Mouse (Mus musculus) naive thymus-derived CD4-positive, alpha-beta T cell, adult 5 months (primary cell): ENCODE results near the gene Sprr2i. TPM values are rescaled to one million over a fixed set of nuclear protein-coding genes. Genes with fewer than 3 reads are reported as not detected.

ENCODE experiments used
- polyA plus RNA-seq: library from polyadenylated mRNA; unstranded; fragments of 100-300 nt; shearing (Covaris generic); gene quantifications from one replicate; pipeline ENCODE4 v1.2.1, GENCODE M21; 2017

Sprr2i gene
- not detected for polyA plus RNA-seq

DNA sequence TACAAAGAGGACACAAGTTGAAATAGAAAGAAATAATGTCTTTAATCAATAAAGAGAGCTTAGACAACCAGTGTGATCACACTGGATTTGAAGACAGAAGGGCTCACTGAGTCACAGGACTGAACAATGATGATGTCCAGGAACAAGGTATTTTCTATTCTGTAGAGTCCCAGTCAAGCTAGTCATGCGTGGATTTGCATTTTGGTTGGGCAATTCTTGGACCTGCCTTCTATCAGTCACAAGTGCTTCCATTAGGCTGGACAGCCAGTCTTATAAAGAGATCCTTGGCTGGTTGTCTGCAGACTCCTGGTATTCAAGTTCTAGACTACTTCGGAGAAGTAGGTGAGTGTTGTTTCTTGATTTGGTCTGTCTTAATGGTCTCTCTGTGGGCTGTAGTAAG lies at the start of gene Sprr2i:
Gene Sprr2i, plus strand, starts transcription at position 301 of the 400 bp plus-strand sequence.

DNA sequence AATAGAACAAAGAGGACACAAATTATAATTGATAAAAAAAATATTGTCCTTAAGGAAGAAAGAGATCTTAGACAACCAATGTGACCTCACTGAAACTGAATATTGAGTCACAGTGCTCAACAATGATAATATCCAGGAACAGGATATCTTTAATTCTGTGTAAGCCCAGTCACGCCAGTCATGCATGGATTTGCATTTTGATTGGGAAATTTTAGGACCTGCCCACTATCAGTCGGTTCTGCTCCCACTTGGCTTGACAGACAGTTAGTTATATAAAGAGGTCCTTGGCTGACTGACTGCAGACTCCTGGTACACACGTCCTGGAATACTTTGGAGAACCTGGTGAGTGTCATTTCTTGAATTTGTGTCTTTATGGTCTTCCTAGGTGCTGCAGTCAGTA lies 42.9 kb upstream of the Sprr2i start, which contains the start of gene Sprr2f:
Gene Sprr2f, plus strand, starts transcription at position 301 of the 400 bp plus-strand sequence.

DNA sequence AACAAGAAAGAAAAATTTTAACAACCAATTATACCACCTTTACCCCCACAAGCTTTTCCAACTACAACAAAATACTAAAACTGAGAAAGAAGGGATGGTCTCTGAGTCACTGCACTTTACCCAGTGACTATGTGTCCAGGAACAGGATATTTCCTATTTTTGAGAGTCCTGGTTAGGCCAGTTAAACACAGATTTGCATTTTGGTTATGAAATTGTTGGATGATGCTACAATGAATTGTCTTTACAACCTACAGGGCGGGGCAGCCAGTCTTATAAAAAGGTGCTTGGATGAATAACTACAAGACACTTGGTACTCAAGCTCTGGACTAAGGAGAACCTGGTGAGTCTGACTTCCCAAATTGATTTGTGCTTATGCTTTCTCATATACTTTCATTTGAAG lies 22.4 kb upstream of the Sprr2i start, which contains the start of gene Sprr2h:
Gene Sprr2h, plus strand, starts transcription at position 301 of the 400 bp plus-strand sequence.

DNA sequence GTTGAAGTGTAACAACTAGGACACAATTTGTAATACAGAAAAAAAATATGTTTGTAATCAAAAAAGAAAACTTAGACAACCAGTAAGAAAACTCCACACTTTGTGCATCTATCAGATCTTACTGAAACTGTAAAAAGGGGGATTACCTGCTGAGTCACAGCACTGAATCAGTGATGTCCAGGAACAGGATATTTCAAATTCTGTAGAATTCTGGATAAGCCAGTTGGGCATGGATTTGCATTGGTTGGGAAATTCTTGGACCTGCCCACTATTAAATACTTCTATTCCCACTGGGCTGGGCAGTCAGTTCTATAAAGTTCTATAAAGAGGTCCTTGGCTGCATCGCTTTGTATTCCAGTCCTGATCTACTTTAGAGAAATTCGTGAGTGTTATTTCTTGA lies 10.0 kb downstream of the Sprr2i start, which contains the start of gene Sprr2j-ps:
Gene Sprr2j-ps, plus strand, starts transcription at position 301 of the 400 bp plus-strand sequence.

DNA sequence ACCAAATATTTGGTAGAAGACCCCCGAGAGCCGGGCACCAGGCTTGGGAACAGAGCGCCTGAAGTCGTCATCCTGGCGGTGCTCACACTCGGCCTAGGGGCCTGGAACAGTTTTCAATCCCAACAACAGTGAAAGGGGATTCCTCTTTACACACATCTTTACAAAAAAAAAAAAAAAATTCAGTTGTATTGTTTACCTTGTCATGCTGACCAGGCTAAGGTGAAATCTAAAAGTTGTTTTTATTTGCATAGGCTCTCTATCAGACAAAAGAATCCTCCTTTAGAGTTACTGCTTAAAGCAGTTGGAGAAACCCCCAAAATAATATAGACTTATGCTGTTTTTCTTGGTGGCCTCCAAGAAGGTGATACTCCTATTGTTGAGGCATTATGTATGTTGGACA lies 21.5 kb downstream of the Sprr2i start, which contains the start of gene Gm9774:
Gene Gm9774, minus strand, starts transcription at position 101 of the 400 bp plus-strand sequence.

DNA sequence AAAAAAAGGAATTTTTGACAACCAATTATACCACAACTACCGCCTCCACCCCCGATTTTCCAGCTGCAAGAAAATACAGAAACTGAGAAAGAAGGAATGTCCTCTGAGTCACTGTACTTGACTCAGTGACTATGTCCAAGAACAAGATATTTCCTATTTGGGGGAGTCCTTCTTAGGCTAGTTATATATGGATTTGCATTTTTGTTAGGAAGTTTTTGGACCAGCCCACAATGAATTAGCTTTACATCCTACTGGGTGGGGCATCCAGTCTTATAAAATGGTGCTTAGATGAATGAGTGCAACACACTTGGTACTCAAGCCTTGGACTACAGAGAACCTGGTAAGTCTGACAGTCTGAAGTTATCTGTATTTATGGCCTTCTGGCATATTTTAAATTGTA lies 24.5 kb downstream of the Sprr2i start, which contains the start of gene Sprr2k:
Gene Sprr2k, plus strand, starts transcription at position 301 of the 400 bp plus-strand sequence.

DNA sequence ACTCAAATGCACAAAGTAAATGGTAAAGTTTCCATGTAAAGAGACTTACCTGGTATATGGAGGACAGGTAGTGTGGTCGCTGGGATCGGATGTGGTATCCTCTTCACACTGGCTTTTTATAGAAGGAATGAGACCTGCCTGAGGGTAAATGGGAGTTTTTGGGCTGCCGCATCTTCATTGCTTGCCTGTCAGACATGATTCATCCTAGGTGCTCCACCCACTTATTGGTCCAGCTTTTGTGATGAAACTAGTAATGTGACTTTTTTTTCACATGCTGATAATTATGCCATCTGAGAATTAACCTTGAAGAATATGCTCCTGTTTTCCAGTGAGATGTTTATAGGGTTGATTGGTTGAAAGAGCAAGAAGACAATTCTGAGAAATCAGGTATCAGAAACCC lies 30.9 kb downstream of the Sprr2i start, which contains the start of gene Sprr1b:
Gene Sprr1b, minus strand, starts transcription at position 101 of the 400 bp plus-strand sequence.

DNA sequence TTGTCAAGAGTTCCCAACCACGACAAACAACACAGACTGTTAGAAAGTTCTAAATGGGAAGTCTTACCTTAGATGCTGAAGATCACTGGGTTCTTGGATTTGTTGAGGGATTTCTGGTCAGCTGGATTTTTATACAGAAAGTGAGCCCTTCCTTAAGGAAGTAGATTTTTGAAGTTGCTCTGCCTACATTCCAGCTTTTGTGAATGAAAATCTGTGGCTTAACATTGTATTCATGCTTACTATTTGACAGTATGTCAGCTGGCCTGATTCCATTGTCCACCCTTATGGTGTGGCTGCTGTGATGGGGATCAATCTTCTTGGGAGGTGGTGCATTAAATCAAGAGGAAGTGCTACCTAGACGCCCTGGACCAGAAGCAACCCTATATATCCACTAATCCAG lies 50.8 kb downstream of the Sprr2i start, which contains the start of gene Sprr3:
Gene Sprr3, minus strand, starts transcription at position 101 of the 400 bp plus-strand sequence.

Other genes with a start within 250 kb of the Sprr2i start
- not detected for gene Sprr2a1, start 192.2 kb upstream of the Sprr2i start, polyA plus RNA-seq
- not detected for gene Sprr2a2, start 192.1 kb upstream of the Sprr2i start, polyA plus RNA-seq
- not detected for gene Sprr2a3, start 122.6 kb upstream of the Sprr2i start, polyA plus RNA-seq
- not detected for gene Sprr2b, start 91.4 kb upstream of the Sprr2i start, polyA plus RNA-seq
- not detected for gene Sprr2d, start 68.9 kb upstream of the Sprr2i start, polyA plus RNA-seq
- gene Sprr2e, start 55.8 kb upstream of the Sprr2i start, polyA plus RNA-seq: not detected
- not detected for gene Sprr2f, start 42.8 kb upstream of the Sprr2i start, polyA plus RNA-seq
- not detected for gene Sprr2h, start 22.3 kb upstream of the Sprr2i start, polyA plus RNA-seq
- gene Sprr2j-ps, start 10.1 kb downstream of the Sprr2i start, polyA plus RNA-seq: not detected
- 14.5 TPM for gene Gm9774, start 21.4 kb downstream of the Sprr2i start, polyA plus RNA-seq
- not detected for gene Sprr2k, start 24.6 kb downstream of the Sprr2i start, polyA plus RNA-seq
- not detected for gene Sprr1b, start 30.8 kb downstream of the Sprr2i start, polyA plus RNA-seq
- gene Sprr3, start 50.7 kb downstream of the Sprr2i start, polyA plus RNA-seq: not detected
- not detected for gene Sprr1a, start 77.9 kb downstream of the Sprr2i start, polyA plus RNA-seq
- not detected for gene Sprr4, start 92.5 kb downstream of the Sprr2i start, polyA plus RNA-seq
- gene 2310046K23Rik, start 126.5 kb downstream of the Sprr2i start, polyA plus RNA-seq: not detected
- gene Ivl, start 165.7 kb downstream of the Sprr2i start, polyA plus RNA-seq: not detected
- not detected for gene Smcp, start 181.0 kb downstream of the Sprr2i start, polyA plus RNA-seq
- not detected for gene 2210017I01Rik, start 199.5 kb downstream of the Sprr2i start, polyA plus RNA-seq
- gene Lce6a, start 213.7 kb downstream of the Sprr2i start, polyA plus RNA-seq: not detected
- gene Lce1a1, start 240.3 kb downstream of the Sprr2i start, polyA plus RNA-seq: not detected
- gene Lce1b, start 248.9 kb downstream of the Sprr2i start, polyA plus RNA-seq: not detected